Mouse (Mus musculus): ENCODE data around the gene Prkaa1. TPM values are rescaled to one million over a fixed set of nuclear protein-coding genes. Genes with fewer than 3 reads are reported as not detected.
A peak's percentile ranks its signal among the peaks of the same experiment; 100 is the strongest.

Prkaa1 gene
- polyA plus RNA-seq, 1 experiment from 2014 or later: 22.3 TPM

DNA sequence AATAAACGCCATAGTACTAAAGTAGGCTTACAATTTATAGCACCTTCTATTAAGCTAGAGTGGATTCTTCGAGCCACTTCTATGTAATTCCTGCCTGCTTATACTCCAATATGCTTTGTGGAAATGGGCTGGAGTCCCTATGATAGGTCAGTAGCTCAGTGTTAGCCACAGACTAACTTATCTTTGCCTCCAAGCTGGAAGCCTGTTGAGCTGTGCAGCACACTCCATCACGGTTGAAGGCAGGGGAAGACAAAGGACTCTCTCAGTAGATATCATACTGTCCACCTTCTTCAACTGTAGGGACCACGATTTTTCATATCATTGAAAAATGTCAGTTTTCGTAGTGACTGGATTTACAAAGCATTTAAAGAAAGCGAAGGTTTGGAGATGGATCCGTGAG lies 3.8 kb upstream of the Prkaa1 start:
- H3K27me3 ChIP-seq (ENCODE audit: insufficient read depth, low read length): no peaks in the 10 kb centered on the region
- H3K4me2 ChIP-seq: no peak overlapping the region
- DNase-seq: no peak
- no peak overlapping the region for H3K9ac ChIP-seq
- no peak overlapping the region for H3K4me3 ChIP-seq (ENCODE audit: low read depth, low read length)
- ATAC-seq (ENCODE audit: insufficient read depth): no peak
- no peaks in the 10 kb centered on the region for H3K36me3 ChIP-seq (ENCODE audit: insufficient read depth)
- no peak overlapping the region for H3K27ac ChIP-seq (ENCODE audit: low read depth)
- no peak for TF ChIP-seq CTCF (IDR thresholded peaks at IDR 0.05; ENCODE audit: low read depth)
- no peaks in the 10 kb centered on the region; the same call in 1 of the 2 replicates for H3K4me1 ChIP-seq (ENCODE audit: insufficient read depth)
- no peaks in the 10 kb centered on the region for H3K9me3 ChIP-seq (ENCODE audit: low read depth, low read length)
- WGBS: 81% methylated on average over 7 of the region's 7 CpGs

DNA sequence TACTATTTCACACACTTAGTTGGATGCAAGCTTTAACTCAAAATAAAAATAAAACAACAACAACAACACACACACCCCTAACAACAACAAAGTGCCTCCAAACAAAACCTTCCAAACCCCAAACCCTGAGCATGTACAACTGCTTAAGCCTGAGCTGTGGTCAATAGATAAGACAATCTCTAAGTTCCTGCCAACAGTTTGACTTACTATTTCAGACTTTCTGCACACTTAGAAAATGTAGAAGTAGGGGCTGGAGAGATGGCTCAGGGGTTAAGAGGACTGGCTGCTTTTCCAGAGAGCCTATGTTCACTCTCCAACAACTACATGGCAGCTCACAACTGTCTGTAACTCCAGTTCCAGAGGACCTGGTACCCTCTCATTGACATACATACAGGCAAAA lies 3.3 kb upstream of the Prkaa1 start:
- no peak for DNase-seq
- no peak overlapping the region for H3K27ac ChIP-seq (ENCODE audit: low read depth)
- no peak for ATAC-seq (ENCODE audit: insufficient read depth)

DNA sequence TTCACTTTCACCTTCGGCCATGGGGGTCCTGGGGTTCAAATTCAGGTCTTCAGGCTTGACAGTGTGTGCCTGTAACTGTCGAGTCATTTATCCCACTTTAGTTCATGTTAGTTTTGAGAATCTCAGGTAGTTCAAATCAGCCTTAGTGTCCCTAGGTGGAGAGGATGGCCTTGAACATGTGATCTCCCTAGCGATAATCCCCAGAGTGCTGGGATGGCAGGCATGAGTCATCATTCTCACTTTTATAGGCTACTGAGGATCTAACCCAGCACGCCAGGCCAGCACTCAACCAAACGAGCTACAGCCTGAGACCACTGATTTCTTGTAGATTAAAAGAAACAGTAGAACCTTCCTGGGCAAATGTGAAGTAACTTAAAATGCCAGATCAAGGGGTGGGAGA lies 1.6 kb upstream of the Prkaa1 start:
- Histone ChIP-seq H3K27me3 (ENCODE audit: insufficient read depth, low read length) (no peaks in the 10 kb centered on the region), H3K4me2 (no peak overlapping the region), H3K4me3 (ENCODE audit: low read depth, low read length) (no peak overlapping the region), H3K36me3 (ENCODE audit: insufficient read depth) (no peaks in the 10 kb centered on the region), H3K27ac (ENCODE audit: low read depth) (no peak overlapping the region), H3K9ac (no peak overlapping the region), H3K4me1 (ENCODE audit: insufficient read depth) (peaks cover 7% of the 10 kb centered on the region; the same call in 1 of the 2 replicates), H3K9me3 (ENCODE audit: low read depth, low read length) (no peaks in the 10 kb centered on the region)
- TF ChIP-seq CTCF (IDR thresholded peaks at IDR 0.05; ENCODE audit: low read depth): no peak
- 58% methylated on average over 5 of the region's 5 CpGs for whole genome bisulfite sequencing
- DNase-seq (no peak), ATAC-seq (ENCODE audit: insufficient read depth) (no peak)

More for the DNA sequence above, 3.3 kb upstream of the Prkaa1 start:
- Histone ChIP-seq H3K27me3 (ENCODE audit: insufficient read depth, low read length) (no peaks in the 10 kb centered on the region), H3K4me2 (no peak overlapping the region), H3K9me3 (ENCODE audit: low read depth, low read length) (no peaks in the 10 kb centered on the region), H3K4me1 (ENCODE audit: insufficient read depth) (peaks cover 4% of the 10 kb centered on the region; the same call in 1 of the 2 replicates), H3K9ac (no peak overlapping the region), H3K4me3 (ENCODE audit: low read depth, low read length) (no peak overlapping the region), H3K36me3 (ENCODE audit: insufficient read depth) (no peaks in the 10 kb centered on the region)
- no peak for TF ChIP-seq CTCF (IDR thresholded peaks at IDR 0.05; ENCODE audit: low read depth)

DNA sequence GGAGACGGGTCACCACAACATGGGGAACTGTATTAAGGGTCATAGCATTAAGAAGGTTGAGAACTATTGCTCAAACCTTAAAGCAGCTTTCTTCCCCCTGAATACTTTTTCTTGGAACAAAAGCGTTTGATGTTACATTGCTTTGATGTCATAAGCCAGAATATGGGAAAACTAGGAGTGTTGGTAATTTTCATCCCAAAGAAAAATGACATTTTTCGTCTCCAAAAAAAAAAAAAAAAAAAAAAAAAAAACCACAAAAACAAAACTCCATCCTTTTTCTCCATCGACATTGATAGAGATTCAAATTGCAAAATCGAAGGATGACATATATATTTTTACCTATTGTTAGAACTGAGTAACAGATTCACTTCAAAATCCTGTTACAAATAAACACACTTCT lies 947 bp upstream of the Prkaa1 start:
- DNase-seq (no peak), ATAC-seq (ENCODE audit: insufficient read depth) (no peak)
- WGBS: 58% methylated on average over 5 of the region's 5 CpGs
- Histone ChIP-seq H3K27me3 (ENCODE audit: insufficient read depth, low read length) (no peaks in the 10 kb centered on the region), H3K4me2 (peak overlapping the region; percentile 81), H3K9ac (no peak overlapping the region), H3K4me1 (ENCODE audit: insufficient read depth) (peaks cover 7% of the 10 kb centered on the region; the same call in 1 of the 2 replicates), H3K4me3 (ENCODE audit: low read depth, low read length) (peak overlapping the region; percentile 87; the same call in 1 of the 2 replicates), H3K27ac (ENCODE audit: low read depth) (no peak overlapping the region), H3K9me3 (ENCODE audit: low read depth, low read length) (no peaks in the 10 kb centered on the region), H3K36me3 (ENCODE audit: insufficient read depth) (no peaks in the 10 kb centered on the region)
- TF ChIP-seq CTCF (IDR thresholded peaks at IDR 0.05; ENCODE audit: low read depth): no peak

DNA sequence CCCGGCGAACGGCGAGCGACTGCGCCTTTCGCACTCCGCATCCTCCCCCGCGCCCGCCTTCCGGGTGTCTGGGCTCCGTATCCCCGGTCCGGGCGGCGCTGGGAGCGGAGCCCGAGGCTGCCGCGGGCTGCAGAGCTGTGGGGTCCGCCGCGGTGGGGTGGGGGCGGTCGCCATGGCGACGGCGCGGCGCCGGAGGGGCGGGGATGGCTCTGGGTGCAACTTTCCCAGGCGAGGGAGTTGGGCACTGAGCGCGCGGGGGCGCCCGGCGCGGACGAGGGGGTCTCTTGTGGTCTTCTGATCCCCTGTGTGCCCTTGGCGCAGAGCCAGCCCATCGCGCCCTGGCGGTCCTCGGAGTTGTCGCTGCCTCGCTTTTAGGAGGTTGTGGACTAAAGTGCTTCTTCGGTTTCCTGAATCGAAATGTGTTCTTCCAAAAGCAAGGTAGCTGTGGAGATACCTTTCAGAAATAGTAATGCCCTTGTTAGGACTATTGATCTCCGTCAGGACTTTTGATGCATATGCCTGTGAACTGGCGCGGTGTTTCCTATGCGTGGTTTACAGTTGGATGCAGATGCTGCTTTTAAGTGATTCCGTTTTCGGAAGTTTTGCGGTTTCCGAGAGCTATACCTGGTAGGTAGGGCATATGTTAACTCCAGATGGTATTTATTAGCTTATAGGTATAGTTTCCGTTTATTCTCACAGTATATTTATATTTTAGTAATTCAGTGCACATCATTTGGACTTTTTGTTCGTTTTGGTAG lies 539 bp downstream of the Prkaa1 start:
- peak; percentile 83 for DNase-seq
- peak overlapping the region; percentile 87 for H3K4me3 ChIP-seq (ENCODE audit: low read depth, low read length)
- H3K4me1 ChIP-seq (ENCODE audit: insufficient read depth): peaks cover 7% of the 10 kb centered on the region; the same call in 1 of the 2 replicates
- peak overlapping the region; percentile 87 for H3K9ac ChIP-seq
- under 1% methylated on average over 56 of the region's 61 CpGs for WGBS
- H3K27me3 ChIP-seq (ENCODE audit: insufficient read depth, low read length): no peaks in the 10 kb centered on the region
- H3K4me2 ChIP-seq: peak overlapping the region; percentile 81
- ATAC-seq (ENCODE audit: insufficient read depth): peak; percentile 91
- peak overlapping the region; percentile 90 for H3K27ac ChIP-seq (ENCODE audit: low read depth)
- no peaks in the 10 kb centered on the region for H3K36me3 ChIP-seq (ENCODE audit: insufficient read depth)
- no peaks in the 10 kb centered on the region for H3K9me3 ChIP-seq (ENCODE audit: low read depth, low read length)
- TF ChIP-seq CTCF (IDR thresholded peaks at IDR 0.05; ENCODE audit: low read depth): peak; percentile 39

DNA sequence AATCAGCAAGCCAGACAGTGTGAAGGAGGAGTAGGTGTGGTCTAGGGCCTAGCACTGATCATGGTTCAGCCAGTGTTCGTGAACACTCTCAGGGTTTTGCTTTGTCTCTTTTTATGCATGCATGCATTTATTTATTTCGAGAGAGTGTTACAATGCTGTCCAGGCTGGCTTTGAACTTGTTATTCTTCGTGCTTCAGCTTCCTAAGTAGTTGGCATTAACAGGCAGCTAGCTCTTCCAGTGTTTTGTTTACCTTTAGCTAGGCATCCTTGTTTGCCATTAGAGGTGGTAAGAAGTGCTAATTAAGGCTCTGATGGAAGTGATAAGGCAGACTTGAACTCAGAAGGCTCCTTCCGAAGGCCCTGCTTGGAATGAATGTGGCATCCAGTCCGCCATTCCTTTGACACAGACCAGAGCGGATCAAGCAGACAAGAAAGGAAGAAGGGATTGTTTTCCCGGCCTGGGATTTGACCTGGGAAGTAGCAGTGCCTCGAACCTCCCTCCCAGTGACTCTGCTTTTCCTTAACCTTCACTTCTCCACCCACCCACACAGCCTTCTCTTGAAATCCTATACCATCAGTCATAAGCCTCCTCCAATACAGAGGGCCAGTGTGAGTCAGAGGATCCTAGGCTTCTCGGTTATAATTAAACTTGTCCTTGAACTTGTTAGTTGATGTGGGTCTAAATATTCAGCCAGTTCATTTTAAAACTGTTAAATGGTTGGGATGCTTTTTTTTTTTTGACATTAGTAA lies 1.7 kb downstream of the Prkaa1 start:
- no peaks in the 10 kb centered on the region for H3K9me3 ChIP-seq (ENCODE audit: low read depth, low read length)
- TF ChIP-seq CTCF (IDR thresholded peaks at IDR 0.05; ENCODE audit: low read depth): no peak
- H3K27ac ChIP-seq (ENCODE audit: low read depth): no peak overlapping the region
- H3K4me1 ChIP-seq (ENCODE audit: insufficient read depth): peaks cover 7% of the 10 kb centered on the region; the same call in 1 of the 2 replicates
- peak overlapping the region; percentile 87 for H3K4me3 ChIP-seq (ENCODE audit: low read depth, low read length)
- ATAC-seq (ENCODE audit: insufficient read depth) (no peak), DNase-seq (no peak)
- no peaks in the 10 kb centered on the region for H3K27me3 ChIP-seq (ENCODE audit: insufficient read depth, low read length)
- peak overlapping the region; percentile 81 for H3K4me2 ChIP-seq
- no peaks in the 10 kb centered on the region for H3K36me3 ChIP-seq (ENCODE audit: insufficient read depth)
- 36% methylated on average over 9 of the region's 9 CpGs for WGBS
- peak overlapping the region; percentile 87; the same call in 1 of the 2 replicates for H3K9ac ChIP-seq

DNA sequence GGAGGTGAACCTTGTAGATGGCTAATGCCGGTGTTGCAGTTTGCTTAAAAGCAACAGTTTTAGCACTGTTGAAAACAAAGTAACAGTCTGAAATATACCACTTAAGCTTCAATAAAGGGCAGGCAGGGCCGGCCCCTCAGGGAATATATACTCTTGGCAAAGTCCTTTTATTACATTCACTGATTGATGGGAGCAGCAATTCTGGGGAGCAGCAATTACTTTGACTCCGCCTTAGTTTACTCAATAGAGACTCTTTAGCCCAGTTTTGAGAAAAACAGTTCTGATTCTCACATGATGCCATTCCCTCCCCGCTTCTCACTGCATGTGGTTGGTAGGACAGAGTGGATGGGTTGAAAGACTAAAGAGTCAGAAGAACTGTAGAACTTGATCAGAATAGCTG lies 5.5 kb downstream of the Prkaa1 start:
- H3K27me3 ChIP-seq (ENCODE audit: insufficient read depth, low read length): no peaks in the 10 kb centered on the region
- no peaks in the 10 kb centered on the region for H3K9me3 ChIP-seq (ENCODE audit: low read depth, low read length)
- H3K36me3 ChIP-seq (ENCODE audit: insufficient read depth): no peaks in the 10 kb centered on the region
- 80% methylated on average over 4 of the region's 4 CpGs for whole genome bisulfite sequencing
- TF ChIP-seq CTCF (IDR thresholded peaks at IDR 0.05; ENCODE audit: low read depth): no peak
- H3K4me3 ChIP-seq (ENCODE audit: low read depth, low read length): no peak overlapping the region
- DNase-seq (no peak), ATAC-seq (ENCODE audit: insufficient read depth) (no peak)
- peaks cover 7% of the 10 kb centered on the region; the same call in 1 of the 2 replicates for H3K4me1 ChIP-seq (ENCODE audit: insufficient read depth)
- no peak overlapping the region for H3K9ac ChIP-seq
- no peak overlapping the region for H3K27ac ChIP-seq (ENCODE audit: low read depth)
- no peak overlapping the region for H3K4me2 ChIP-seq

All from lung, embryonic 14.5 days (tissue).